ENCODE assay signal across 20 mouse cellular contexts in the genomic region with DNA sequence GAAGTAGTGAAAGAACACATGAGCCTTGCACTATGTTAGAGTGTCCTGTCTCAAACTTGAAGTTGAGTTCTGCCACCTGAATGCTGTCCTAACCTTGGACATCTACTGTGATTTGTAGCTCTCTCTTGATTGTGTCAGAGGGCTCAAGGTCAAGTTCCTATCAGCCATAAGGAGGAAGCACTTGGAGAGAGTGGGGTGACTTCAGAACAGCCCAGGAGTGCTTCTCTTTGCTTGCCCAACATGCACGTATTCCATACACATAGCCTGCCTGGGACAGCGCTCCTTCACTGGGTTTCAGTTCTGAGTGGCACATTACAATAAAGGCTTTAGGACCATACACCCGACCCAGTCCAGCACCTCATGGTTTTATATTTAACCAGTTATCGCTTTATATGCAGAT.
"Had no signal": no experiment of that assay in that cellular context is flagged by ENCODE, and none has a peak within 500 bp of the region (broad histone marks: within the 10 kb centered on the region; RNA-seq: fewer than 3 reads in every experiment).

No protein-coding gene starts in this region.

- H3K9ac ChIP-seq: limb, embryonic 13.5 days; liver, embryonic 12.5 days; liver, embryonic 15.5 days; midbrain, embryonic 13.5 days; neural tube, embryonic 13.5 days had no signal

- H3K36me3 ChIP-seq: limb, embryonic 10.5 days; limb, embryonic 13.5 days; liver, embryonic 12.5 days; liver, embryonic 15.5 days; midbrain, embryonic 13.5 days; neural tube, embryonic 13.5 days had no signal

- H3K27me3 ChIP-seq: limb, embryonic 13.5 days; liver, embryonic 12.5 days; liver, embryonic 15.5 days; midbrain, embryonic 13.5 days; neural tube, embryonic 13.5 days had no signal

- H3K4me2 ChIP-seq: limb, embryonic 13.5 days; liver, embryonic 12.5 days; liver, embryonic 15.5 days; midbrain, embryonic 13.5 days; neural tube, embryonic 13.5 days had no signal

- H3K9me3 ChIP-seq: limb, embryonic 10.5 days; limb, embryonic 13.5 days; liver, embryonic 12.5 days; liver, embryonic 15.5 days; midbrain, embryonic 13.5 days; neural tube, embryonic 13.5 days had no signal

- ATAC-seq: intestine, postnatal 0 days; liver, embryonic 12.5 days; midbrain, embryonic 13.5 days; midbrain, embryonic 16.5 days had no signal

- DNase-seq: kidney, adult 2 months; kidney, postnatal 25 days; layer of hippocampus, adult 9-11 months; liver; retina, postnatal 1 day; right cerebral cortex, postnatal 25 days; thymus, adult 2 months; thymus, postnatal 14 days; thymus, postnatal 4 days had no signal

- H3K4me3 ChIP-seq: layer of hippocampus, adult 2 months; limb, embryonic 10.5 days; limb, embryonic 13.5 days; liver, embryonic 12.5 days; liver, embryonic 15.5 days; midbrain, embryonic 13.5 days; neural tube, embryonic 13.5 days had no signal

- H3K4me1 ChIP-seq: limb, embryonic 10.5 days; limb, embryonic 13.5 days; liver, embryonic 12.5 days; liver, embryonic 15.5 days; midbrain, embryonic 13.5 days; neural tube, embryonic 13.5 days had no signal

- H3K27ac ChIP-seq: kidney, postnatal 0 days; layer of hippocampus, adult 2 months; limb, embryonic 10.5 days; limb, embryonic 13.5 days; liver, embryonic 12.5 days; liver, embryonic 15.5 days; midbrain, embryonic 13.5 days; neural tube, embryonic 13.5 days; stomach, postnatal 0 days had no signal
